Mouse (Mus musculus) cerebellum, postnatal 14 days (tissue): Measurements from ENCODE around the gene Rtkn2.

Source experiments
- DNase-seq, 2 experiments: peaks; one replicate each; pipeline ENCODE4 v3.0.0; 2021; ENCODE audit warnings: mixed read lengths in 2 of 2

Rtkn2 gene

GRCm38 (mm10) chr10:67979401-67980157 lies at the start of gene Rtkn2:
Gene Rtkn2, plus strand, starts transcription at chr10:67979570.
- DNase-seq: peak; percentile 88 to 94

GRCm38 (mm10) chr10:67931328-67931727 lies 48.0 kb upstream of the Rtkn2 start:
- DNase-seq: no peak

DNA sequence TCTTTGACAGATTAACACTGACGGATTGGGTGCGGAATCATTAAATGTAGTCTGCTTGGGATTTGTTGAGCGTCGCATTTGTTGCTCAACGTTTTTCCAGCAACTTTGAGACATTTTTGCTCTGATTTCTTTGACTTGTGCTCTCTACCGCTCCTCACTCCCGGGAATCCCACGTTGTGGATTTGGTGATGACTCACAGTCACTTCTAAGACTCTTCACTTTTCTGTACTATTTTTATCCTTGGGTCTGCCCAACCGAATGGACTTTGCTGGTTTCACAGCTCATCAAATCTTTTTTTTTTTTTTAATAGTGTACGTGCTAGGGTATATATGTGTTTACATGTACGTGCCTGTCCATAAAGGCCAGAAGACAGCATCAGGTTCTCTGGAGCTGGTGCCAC lies 46.6 kb upstream of the Rtkn2 start:
- no peak for DNase-seq

GRCm38 (mm10) chr10:67936944-67937343 lies 42.4 kb upstream of the Rtkn2 start:
- no peak for DNase-seq

DNA sequence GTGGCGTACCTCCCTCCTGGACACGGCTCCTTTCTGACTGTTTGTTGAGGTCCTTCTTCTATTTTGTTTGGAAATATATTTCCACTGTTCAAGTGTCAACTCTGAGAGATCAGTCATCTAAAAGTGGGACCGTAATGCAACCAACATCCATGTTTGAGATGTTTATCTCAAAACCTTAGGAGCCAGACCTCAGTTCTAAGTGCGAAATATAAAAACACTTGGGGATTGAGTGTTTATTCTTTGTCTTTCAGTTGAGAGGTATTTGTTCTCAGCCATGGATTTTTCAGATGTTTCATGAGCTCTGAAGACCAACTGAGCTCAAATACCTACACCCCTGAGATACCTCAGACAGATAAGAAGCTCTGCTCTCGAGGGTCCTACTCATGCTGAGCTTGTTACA lies 41.6 kb upstream of the Rtkn2 start:
- no peak for DNase-seq

DNA sequence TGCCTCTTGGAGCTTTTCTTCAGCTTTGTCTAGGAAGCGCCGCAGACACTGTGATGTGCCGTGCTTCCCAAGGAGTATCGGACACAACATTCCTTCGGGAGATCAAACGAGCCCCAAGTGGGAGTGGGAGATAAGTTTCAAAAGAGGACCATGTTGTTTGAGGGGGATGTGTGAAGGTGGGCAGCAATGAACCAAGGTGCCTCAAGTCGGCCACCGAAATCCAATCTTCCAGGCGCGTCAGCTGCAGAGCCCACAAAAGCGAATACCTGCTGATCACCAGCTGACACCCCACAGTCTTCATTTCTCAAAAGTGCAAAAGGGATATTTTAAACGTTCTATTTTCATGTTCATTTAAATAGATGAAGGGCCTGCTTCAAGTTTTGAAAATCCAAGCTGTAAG lies 39.8 kb upstream of the Rtkn2 start:
- no peak for DNase-seq

- DNase-seq: no peak
Measured at GRCm38 (mm10) chr10:67943513-67943912, 35.9 kb upstream of the Rtkn2 start.

DNA sequence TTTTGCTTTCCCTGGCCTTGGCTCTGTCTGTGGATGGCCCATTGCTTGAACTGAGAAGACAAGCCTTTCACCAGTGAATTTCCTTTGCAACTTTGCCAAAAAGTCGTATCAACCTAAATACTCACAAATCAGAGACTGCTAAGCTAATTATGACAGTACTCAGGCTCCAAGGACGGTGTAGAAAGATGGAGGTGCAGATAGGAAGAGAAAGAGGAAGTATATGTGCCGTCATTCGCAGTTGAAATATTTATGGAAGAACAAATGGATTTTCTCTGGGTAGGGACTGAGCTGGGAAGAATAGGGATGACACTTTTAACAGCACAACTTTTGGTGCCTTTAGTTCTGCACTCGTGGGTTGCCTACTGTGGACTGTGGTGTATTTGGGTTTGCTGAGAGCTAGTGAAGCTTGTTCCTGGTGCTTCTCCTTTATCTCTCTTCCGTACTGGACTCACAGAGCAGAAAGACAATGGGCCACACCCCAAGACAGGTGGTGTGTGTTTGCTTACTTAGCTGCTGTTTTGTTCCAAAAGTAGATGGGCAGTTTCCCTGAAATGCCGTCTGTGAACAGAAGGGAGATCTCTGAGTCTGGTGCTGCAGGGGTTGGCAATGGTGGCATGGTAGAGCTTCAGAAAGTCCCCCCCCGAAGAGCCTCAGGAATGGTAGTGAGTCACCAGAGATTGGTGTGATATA lies 29.2 kb upstream of the Rtkn2 start:
- no peak for DNase-seq

DNA sequence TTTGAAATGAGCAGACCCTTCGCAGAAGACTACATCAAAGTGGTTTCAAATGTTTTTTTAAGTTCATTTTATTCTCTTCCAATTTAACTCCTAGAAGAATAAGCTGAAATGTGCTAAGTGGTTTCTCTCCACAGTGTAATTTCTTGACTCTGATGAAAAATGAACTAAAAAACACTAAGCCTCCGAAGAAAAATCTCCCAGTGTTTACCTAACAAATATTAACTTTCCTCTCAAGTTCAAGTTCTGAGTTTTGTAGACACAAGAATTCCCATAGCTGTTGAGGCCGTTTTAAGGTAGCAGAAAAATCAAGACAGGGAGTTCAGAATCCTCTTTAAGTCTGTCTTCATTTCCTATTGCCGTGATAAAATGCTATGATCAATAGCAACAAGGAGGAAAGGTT lies 27.7 kb upstream of the Rtkn2 start:
- no peak for DNase-seq

DNA sequence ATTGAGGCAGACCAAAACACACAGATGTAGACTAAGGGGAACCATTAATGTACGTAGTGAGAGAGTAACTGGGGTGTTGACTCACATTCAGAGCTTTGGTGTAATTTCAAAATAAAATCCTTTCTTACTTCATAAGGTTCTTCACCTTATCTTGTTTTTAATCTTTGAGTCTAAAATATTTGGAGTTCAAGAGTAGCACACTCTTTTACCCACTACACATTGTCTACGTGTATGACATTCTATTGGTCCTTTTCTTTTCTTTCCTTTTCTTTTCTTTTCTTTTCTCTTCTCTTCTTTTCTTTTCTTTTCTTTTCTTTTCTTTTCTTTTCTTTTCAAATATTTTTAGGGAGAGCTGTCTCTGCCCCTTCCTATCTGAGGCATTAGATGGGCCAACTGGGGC lies 23.4 kb upstream of the Rtkn2 start:
- no peak for DNase-seq

GRCm38 (mm10) chr10:67959982-67960381 lies 19.4 kb upstream of the Rtkn2 start:
- no peak for DNase-seq

DNA sequence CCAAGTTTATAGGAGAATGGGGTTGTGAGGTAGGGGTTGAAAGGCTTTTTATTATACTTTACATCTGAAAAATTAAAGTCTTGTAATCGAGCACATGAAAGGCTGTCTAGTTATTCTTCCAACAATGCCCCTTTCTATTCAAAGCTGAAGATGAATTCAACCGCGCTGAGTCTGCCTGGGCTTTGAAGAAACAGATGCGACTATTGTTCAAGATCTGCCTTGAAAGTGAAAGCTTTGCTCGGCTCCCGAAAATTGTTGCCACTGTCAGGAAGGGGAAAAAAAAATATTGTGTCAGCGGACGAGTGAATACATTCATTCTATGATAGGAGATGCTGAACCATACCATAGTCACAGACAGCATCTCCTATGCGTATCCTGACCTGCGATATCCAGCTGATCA lies 16.9 kb upstream of the Rtkn2 start:
- DNase-seq: no peak

DNA sequence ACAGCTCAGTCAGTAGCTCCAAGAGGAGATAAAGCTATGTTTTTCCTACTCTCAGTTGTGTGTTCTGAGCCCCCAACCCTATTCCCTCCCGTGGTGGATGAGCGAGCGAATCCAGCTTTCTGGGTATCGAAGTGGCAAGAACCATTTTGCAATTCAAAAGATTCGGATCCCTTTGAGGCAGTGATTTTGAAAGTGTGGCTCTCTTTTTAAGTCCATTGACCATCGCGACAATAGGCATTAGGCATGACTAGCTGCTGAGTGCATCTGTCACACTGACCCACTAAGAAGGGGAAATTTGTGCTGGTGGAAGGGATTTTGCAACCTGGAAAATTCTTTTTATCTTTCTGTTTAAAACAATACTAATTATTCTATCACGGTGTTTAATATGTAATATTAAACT lies 15.3 kb upstream of the Rtkn2 start:
- DNase-seq: no peak

DNA sequence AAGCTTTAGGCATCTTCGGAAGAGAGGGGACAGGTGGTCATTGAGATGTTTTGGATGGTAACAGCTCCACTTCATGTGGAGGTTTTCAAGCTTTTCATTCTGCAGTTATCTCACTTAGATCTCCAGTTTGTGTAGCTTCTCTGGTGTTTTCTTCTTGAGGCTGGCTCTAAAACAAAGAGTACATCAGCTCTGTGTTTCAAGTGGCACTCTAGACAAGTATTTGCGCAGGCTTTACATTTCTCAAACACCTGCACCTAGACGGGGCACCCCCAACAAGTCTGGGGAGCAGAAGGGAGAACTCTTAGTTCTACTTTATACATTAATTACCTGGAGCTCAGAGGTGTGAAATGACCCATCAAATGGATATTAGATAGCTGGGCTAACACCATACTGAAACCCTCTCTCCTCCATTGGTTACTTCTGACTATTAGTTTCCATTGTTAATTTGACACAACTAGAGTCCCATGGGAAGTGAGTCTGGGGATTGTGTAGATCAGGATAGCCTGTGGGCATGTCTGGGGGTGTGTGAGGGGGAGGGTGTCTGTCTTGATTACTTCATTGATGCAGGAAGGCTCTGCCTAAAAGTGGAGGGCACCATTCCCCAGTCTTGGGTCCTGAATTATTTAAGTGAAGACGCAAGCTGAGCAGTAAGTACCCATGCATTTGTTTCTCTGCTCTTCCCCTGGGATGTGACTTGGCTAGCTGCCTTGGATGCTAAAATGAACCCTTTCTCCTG lies 14.0 kb upstream of the Rtkn2 start:
- DNase-seq: no peak

GRCm38 (mm10) chr10:67966102-67966501 lies 13.3 kb upstream of the Rtkn2 start:
- DNase-seq: no peak

GRCm38 (mm10) chr10:67966983-67967382 lies 12.4 kb upstream of the Rtkn2 start:
- DNase-seq: no peak

DNA sequence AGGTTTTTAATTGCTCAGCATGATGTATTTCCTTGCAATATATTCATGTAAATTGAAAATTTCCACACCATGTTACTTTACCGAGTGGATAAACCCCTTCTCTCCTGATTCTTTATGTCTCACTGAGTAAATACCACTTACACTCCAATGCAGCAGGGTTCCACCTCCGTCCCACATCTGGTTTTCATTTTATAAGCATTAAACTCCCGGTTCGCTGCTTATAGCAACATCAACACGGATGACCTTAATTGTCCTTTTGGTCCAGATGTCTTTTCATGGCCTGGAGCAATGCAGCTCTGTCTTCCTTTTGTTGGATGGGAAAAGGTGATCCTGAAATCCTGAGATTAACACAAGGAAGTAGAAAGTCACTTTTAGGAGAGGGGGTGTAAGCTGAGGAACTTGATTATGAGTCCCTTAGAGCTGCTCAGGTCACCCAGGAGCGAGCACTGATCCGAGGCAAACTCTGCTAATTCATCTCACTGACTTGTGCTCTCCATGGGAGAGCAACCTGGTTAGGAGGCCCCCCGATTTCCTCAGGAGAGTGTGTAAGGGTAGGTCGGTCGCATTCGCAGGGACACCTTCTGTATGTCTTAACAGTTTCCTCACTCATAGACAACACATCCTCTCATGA lies 8.1 kb upstream of the Rtkn2 start:
- no peak for DNase-seq

GRCm38 (mm10) chr10:67977271-67977670 lies 2.1 kb upstream of the Rtkn2 start:
- no peak for DNase-seq

GRCm38 (mm10) chr10:67983776-67984175 lies 4.4 kb downstream of the Rtkn2 start:
- no peak for DNase-seq

GRCm38 (mm10) chr10:67984271-67984943 lies 5.0 kb downstream of the Rtkn2 start:
- peak; percentile 77 to 79 for DNase-seq

DNA sequence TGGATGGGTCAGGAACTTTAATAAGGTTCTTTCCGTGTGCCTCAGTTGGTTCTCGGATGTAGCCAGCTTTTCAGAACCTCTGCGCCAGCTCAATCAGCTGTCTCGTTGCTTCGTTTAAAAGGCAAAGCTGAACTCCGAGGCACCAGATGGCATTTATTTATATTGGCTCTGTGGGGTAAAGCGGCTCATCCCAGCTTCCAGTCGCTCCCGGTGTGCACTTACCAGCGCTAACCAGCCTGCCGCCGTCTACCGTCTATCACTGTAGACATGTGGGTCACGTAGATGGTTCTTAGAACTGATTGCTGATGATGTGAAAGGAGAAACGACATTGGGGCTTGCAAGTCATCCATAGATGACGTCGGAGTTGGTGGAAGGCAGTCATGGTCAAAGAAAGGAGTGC lies 5.7 kb downstream of the Rtkn2 start:
- no peak for DNase-seq

DNA sequence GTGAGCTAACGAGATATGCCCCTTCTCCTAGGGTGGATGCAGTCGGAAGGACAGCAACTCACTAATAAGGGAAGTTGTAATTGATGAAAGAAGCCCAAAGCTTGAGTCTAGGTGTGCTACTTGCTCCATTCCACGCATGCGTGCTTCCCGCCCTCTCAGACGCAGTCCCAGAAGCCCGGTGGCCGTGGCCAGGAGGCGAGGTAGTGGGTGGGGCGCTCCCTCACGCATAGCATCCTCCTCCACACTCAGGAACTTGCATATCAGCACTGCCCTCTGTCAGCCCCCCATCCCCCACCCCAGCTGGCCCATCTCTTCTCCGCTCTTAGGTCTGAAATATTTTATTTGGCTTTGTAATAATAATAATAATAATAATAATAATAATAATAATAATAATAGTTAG lies 16.0 kb downstream of the Rtkn2 start:
- no peak for DNase-seq

GRCm38 (mm10) chr10:67996171-67996570 lies 16.8 kb downstream of the Rtkn2 start:
- DNase-seq: peak; percentile 49 to 63
